Mouse (Mus musculus) spleen, postnatal 36 days (tissue): Measurements from ENCODE around the gene Brca1.
"Not testable (repeated sequence)": the region's sequence is repeated elsewhere in the genome, so short reads cannot be mapped to it uniquely, and the experiment has no call there.

Experiments used
- DNase-seq, 2 experiments: peaks; one replicate each; pipeline ENCODE4 v3.0.0; 2022; ENCODE audit warnings: low spot score in 2 of 2, mixed read lengths in 1 of 2

Gene Brca1

GRCm38 (mm10) chr11:101449596-101449995 is 102.2 kb downstream of the Brca1 start:
- DNase-seq: not testable (repeated sequence)

GRCm38 (mm10) chr11:101448899-101449298 is 102.9 kb downstream of the Brca1 start:
- DNase-seq: peak in 1 of 2 experiments; percentile 26

- DNase-seq: peak; percentile 84 to 89
These were observed 103.4 kb downstream of the Brca1 start, which contains the start of gene Ifi35 for GRCm38 (mm10) chr11:101448274-101448746. TSS of gene Ifi35 (plus strand) at chr11:101448407.

- no peak for DNase-seq
These were observed 104.0 kb downstream of the Brca1 start for GRCm38 (mm10) chr11:101447786-101448185.

GRCm38 (mm10) chr11:101446860-101447259 is 104.9 kb downstream of the Brca1 start:
- DNase-seq: not testable (repeated sequence)

- DNase-seq: no peak
These were observed 105.4 kb downstream of the Brca1 start for GRCm38 (mm10) chr11:101446319-101446718.

GRCm38 (mm10) chr11:101442760-101443159 is 109.0 kb downstream of the Brca1 start:
- DNase-seq: no peak

GRCm38 (mm10) chr11:101442127-101442693 is 109.5 kb downstream of the Brca1 start, which contains the start of gene Rpl27:
TSS of gene Rpl27 (plus strand) at chr11:101442298.
- DNase-seq: peak; percentile 98 to 99

GRCm38 (mm10) chr11:101441450-101442126 is 110.2 kb downstream of the Brca1 start:
- not testable (repeated sequence) for DNase-seq
